Mouse (Mus musculus) forebrain, embryonic 11.5 days (tissue): Measurements from ENCODE around the gene Sugp1. TPM values are rescaled to one million over a fixed set of nuclear protein-coding genes. Genes with fewer than 3 reads are reported as not detected.

Experiments
- microRNA-seq: library from miRNA; unstranded; fragments of <30 nt; microRNA quantifications from one replicate; pipeline ENCODE4, GENCODE M21; 2016; ENCODE audit not compliant: insufficient number of aligned reads
- polyA plus RNA-seq: library from polyadenylated mRNA; unstranded; fragments of >200 nt; fragmentation: Nextera tagmentation; extraction: Ambion mirVana; gene quantifications from 2 replicates; pipeline ENCODE4 v1.2.1, GENCODE M21; 2014

The Sugp1 gene
- polyA plus RNA-seq, 1 experiment from 2014 or later = 44.6 TPM

Small RNA genes lying within 50 kb of the gene (microRNA-seq; reads per million reads assigned to microRNA genes)
- gene Mir7066 = not detected

Other genes starting within 250 kb of the Sugp1 start
- 9.9 and 11.0 TPM in 2 replicates for gene Gmip, start 234.1 kb upstream of the Sugp1 start, polyA plus RNA-seq
- gene Lpar2, start 220.4 kb upstream of the Sugp1 start, polyA plus RNA-seq = 1.1 and 1.3 TPM in 2 replicates
- gene Pbx4, start 210.3 kb upstream of the Sugp1 start, polyA plus RNA-seq = 48.7 and 50.3 TPM in 2 replicates
- 0.20 and 0.35 TPM in 2 replicates for gene Cilp2, start 155.1 kb upstream of the Sugp1 start, polyA plus RNA-seq
- gene Tssk6, start 140.6 kb upstream of the Sugp1 start, polyA plus RNA-seq = 5.2 and 6.0 TPM in 2 replicates
- 153 and 155 TPM in 2 replicates for gene Ndufa13, start 140.3 kb upstream of the Sugp1 start, polyA plus RNA-seq
- 4.0 and 4.4 TPM in 2 replicates for gene Yjefn3, start 140.1 kb upstream of the Sugp1 start, polyA plus RNA-seq
- gene Gatad2a, start 46.4 kb upstream of the Sugp1 start, polyA plus RNA-seq = 81.7 and 88.6 TPM in 2 replicates
- gene Mau2, start 79 bp upstream of the Sugp1 start, polyA plus RNA-seq = 53.8 and 56.4 TPM in 2 replicates
- gene Tm6sf2, start 30.1 kb downstream of the Sugp1 start, polyA plus RNA-seq = 0.76 and 1.3 TPM in 2 replicates
- gene Hapln4, start 40.6 kb downstream of the Sugp1 start, polyA plus RNA-seq = 0.05 TPM in 1 of 2 replicates, not detected in the other
- gene Ncan, start 78.1 kb downstream of the Sugp1 start, polyA plus RNA-seq = 51.5 and 60.4 TPM in 2 replicates
- gene Nr2c2ap, start 88.5 kb downstream of the Sugp1 start, polyA plus RNA-seq = 20.7 and 23.9 TPM in 2 replicates
- gene Rfxank, start 96.3 kb downstream of the Sugp1 start, polyA plus RNA-seq = 15.2 and 17.6 TPM in 2 replicates
- gene Borcs8, start 96.7 kb downstream of the Sugp1 start, polyA plus RNA-seq = 40.5 and 41.9 TPM in 2 replicates
- 0.67 and 1.1 TPM in 2 replicates for gene Mef2b, start 96.9 kb downstream of the Sugp1 start, polyA plus RNA-seq
- gene Tmem161a, start 129.5 kb downstream of the Sugp1 start, polyA plus RNA-seq = 42.5 and 45.1 TPM in 2 replicates
- 1.9 and 2.5 TPM in 2 replicates for gene Slc25a42, start 169.5 kb downstream of the Sugp1 start, polyA plus RNA-seq
- gene Sugp2, start 191.4 kb downstream of the Sugp1 start, polyA plus RNA-seq = 60.4 and 74.7 TPM in 2 replicates
- gene Armc6, start 191.7 kb downstream of the Sugp1 start, polyA plus RNA-seq = 31.2 and 35.7 TPM in 2 replicates
- 87.6 and 91.4 TPM in 2 replicates for gene Homer3, start 240.0 kb downstream of the Sugp1 start, polyA plus RNA-seq